Mouse (Mus musculus) CH12.LX (cell line): ENCODE measurements around the gene Daxx.
A peak's percentile ranks its signal among the peaks of the same experiment; 100 is the strongest.

Experiments used
- CTCF ChIP-seq, 2 experiments: IDR thresholded peaks in 1 of 2; conservative IDR thresholded peaks in 1 of 2; 2 replicates each; pipeline ENCODE4 v1.5.1; 2011 to 2012; ENCODE audit warnings: low read depth in 2 of 2, low read length in 2 of 2, improper control_type of control experiment in 1 of 2, inconsistent platforms in 1 of 2, mild to moderate bottlenecking in 1 of 2, moderate library complexity in 1 of 2
- EP300 ChIP-seq: IDR thresholded peaks from 2 replicates; pipeline ENCODE4 v1.6.1; 2011; ENCODE audit warnings: low read length, improper control_type of control experiment
- MXI1 ChIP-seq: IDR thresholded peaks from 2 replicates; pipeline ENCODE4 v1.6.1; 2011; ENCODE audit warnings: mild to moderate bottlenecking, low read depth, low read length, improper control_type of control experiment

- TF ChIP-seq MXI1 = no peak
- peak; percentile 39 to 69; a peak in 3 of 4 replicates for TF ChIP-seq CTCF (conservative IDR thresholded peaks at IDR 0.05 in 1 of 2, IDR thresholded peaks at IDR 0.05 in 1 of 2; ENCODE audit: low read depth in 2 of 2, low read length in 2 of 2)
- no peak for TF ChIP-seq EP300
Measured at GRCm38 (mm10) chr17:33924577-33925283, 15.5 kb downstream of the Daxx start.
